Mouse (Mus musculus) CH12.LX (cell line): ENCODE measurements around the gene Nol10. TPM values are rescaled to one million over a fixed set of nuclear protein-coding genes. Genes with fewer than 3 reads are reported as not detected.

Source experiments
- DNase-seq: peaks from one replicate; pipeline ENCODE4 v3.0.0-alpha.2; 2013; ENCODE audit errors: extremely low read depth
- H3K27ac ChIP-seq: 2 replicates; pipeline ENCODE4 v1.5.1; 2012; ENCODE audit warnings: low read depth, mild to moderate bottlenecking, control low read depth, moderate library complexity; ENCODE audit not compliant: insufficient read depth
- H3K27me3 ChIP-seq: replicated peaks from 2 replicates; pipeline ENCODE3; 2012; ENCODE audit warnings: inconsistent platforms
- H3K36me3 ChIP-seq, 2 experiments: replicated peaks in 1 of 2; 2 replicates each; pipeline versions ENCODE3 to v1.6.1; 2012; ENCODE audit warnings: inconsistent platforms in 1 of 2, low read length in 1 of 2, mild to moderate bottlenecking in 1 of 2, mixed read lengths in 1 of 2, moderate library complexity in 1 of 2; ENCODE audit not compliant: control insufficient read depth in 1 of 2, insufficient read depth in 1 of 2
- H3K4me1 ChIP-seq, 2 experiments: 2 replicates each; pipeline ENCODE4 v1.6.1; 2012; ENCODE audit warnings: inconsistent platforms in 1 of 2, moderate library complexity in 1 of 2; ENCODE audit not compliant: insufficient read depth in 2 of 2, control insufficient read depth in 1 of 2
- H3K4me2 ChIP-seq: 2 replicates; pipeline ENCODE4 v1.6.1; 2012; ENCODE audit warnings: low read depth, mild to moderate bottlenecking, control low read depth; ENCODE audit not compliant: poor library complexity, insufficient read depth, severe bottlenecking
- H3K4me3 ChIP-seq, 3 experiments: fragments of 150-350 bp in 1 of 3; sonication (generic) in 1 of 3; replicated peaks in 1 of 3; 2 replicates each; pipeline versions ENCODE3 to v1.5.1; 2011 to 2012; ENCODE audit warnings: low read depth in 2 of 3, low read length in 2 of 3, mild to moderate bottlenecking in 2 of 3, moderate library complexity in 2 of 3, control low read depth in 1 of 3, improper control_type of control experiment in 1 of 3, inconsistent platforms in 1 of 3, mixed read lengths in 1 of 3; ENCODE audit not compliant: poor library complexity in 1 of 3
- H3K79me2 ChIP-seq: replicated peaks from 2 replicates; pipeline ENCODE4 v1.6.1; 2012; ENCODE audit warnings: mild to moderate bottlenecking, moderate library complexity; ENCODE audit not compliant: control insufficient read depth, poor library complexity, insufficient read depth, severe bottlenecking; ENCODE audit errors: extremely low read depth
- H3K9ac ChIP-seq: 2 replicates; pipeline ENCODE4 v1.6.1; 2012; ENCODE audit warnings: low read depth, mild to moderate bottlenecking, control low read depth, moderate library complexity; ENCODE audit not compliant: insufficient read depth
- H3K9me3 ChIP-seq: replicated peaks from 2 replicates; pipeline ENCODE3; 2012; ENCODE audit warnings: low read length, inconsistent platforms, mixed read lengths
- BHLHE40 ChIP-seq: IDR thresholded peaks from 2 replicates; pipeline ENCODE4 v1.6.1; 2011; ENCODE audit warnings: mild to moderate bottlenecking, low read depth, low read length, improper control_type of control experiment
- CHD1 ChIP-seq: IDR thresholded peaks from 2 replicates; pipeline ENCODE4 v1.6.1; 2012; ENCODE audit warnings: low read depth, low read length, improper control_type of control experiment, inconsistent platforms
- CHD2 ChIP-seq: IDR thresholded peaks from 2 replicates; pipeline ENCODE4 v1.6.1; 2011; ENCODE audit warnings: low read length, improper control_type of control experiment
- CTCF ChIP-seq, 2 experiments: IDR thresholded peaks in 1 of 2; conservative IDR thresholded peaks in 1 of 2; 2 replicates each; pipeline ENCODE4 v1.5.1; 2011 to 2012; ENCODE audit warnings: low read depth in 2 of 2, low read length in 2 of 2, improper control_type of control experiment in 1 of 2, inconsistent platforms in 1 of 2, mild to moderate bottlenecking in 1 of 2, moderate library complexity in 1 of 2
- GABPA ChIP-seq: IDR thresholded peaks from 2 replicates; pipeline ENCODE4 v1.6.1; 2012; ENCODE audit warnings: low read depth, low read length, improper control_type of control experiment, inconsistent platforms; ENCODE audit not compliant: insufficient replicate concordance
- HCFC1 ChIP-seq: IDR thresholded peaks from 2 replicates; pipeline ENCODE4 v1.6.1; 2012; ENCODE audit warnings: low read depth, mild to moderate bottlenecking, inconsistent platforms, low read length, improper control_type of control experiment
- IRF4 ChIP-seq: IDR thresholded peaks from 2 replicates; pipeline ENCODE4 v1.6.1; 2014; ENCODE audit warnings: low read depth, mild to moderate bottlenecking, inconsistent platforms, low read length, improper control_type of control experiment
- JUND ChIP-seq: conservative IDR thresholded peaks from 2 replicates; pipeline ENCODE4 v1.6.1; 2011; ENCODE audit warnings: low read depth, low read length, improper control_type of control experiment
- KAT2A ChIP-seq: IDR thresholded peaks from 2 replicates; pipeline ENCODE4 v1.6.1; 2012; ENCODE audit warnings: low read length, improper control_type of control experiment, inconsistent platforms; ENCODE audit not compliant: insufficient replicate concordance
- MAZ ChIP-seq: IDR thresholded peaks from 2 replicates; pipeline ENCODE4 v1.6.1; 2012; ENCODE audit warnings: low read depth, mild to moderate bottlenecking, inconsistent platforms, low read length, improper control_type of control experiment, moderate library complexity
- MYC ChIP-seq: IDR thresholded peaks from 2 replicates; pipeline ENCODE4 v1.6.1; 2011; ENCODE audit warnings: low read depth, mild to moderate bottlenecking, improper control_type of control experiment, low read length
- NELFE ChIP-seq: IDR thresholded peaks from 2 replicates; pipeline ENCODE4 v1.6.1; 2011; ENCODE audit warnings: low read depth, low read length, improper control_type of control experiment
- NRF1 ChIP-seq: IDR thresholded peaks from 2 replicates; pipeline ENCODE4 v1.6.1; 2014; ENCODE audit warnings: low read depth, mild to moderate bottlenecking, inconsistent platforms, low read length, improper control_type of control experiment, moderate library complexity
- POLR2A ChIP-seq: IDR thresholded peaks from 2 replicates; pipeline ENCODE4 v1.6.1; 2011; ENCODE audit warnings: low read depth, mild to moderate bottlenecking, improper control_type of control experiment, low read length
- RAD21 ChIP-seq: IDR thresholded peaks from 2 replicates; pipeline ENCODE4 v1.6.1; 2011; ENCODE audit warnings: low read depth, mild to moderate bottlenecking, low read length, improper control_type of control experiment, moderate library complexity
- RCOR1 ChIP-seq: conservative IDR thresholded peaks from 2 replicates; pipeline ENCODE4 v1.6.1; 2012; ENCODE audit warnings: low read depth, mild to moderate bottlenecking, inconsistent platforms, low read length, improper control_type of control experiment
- SIN3A ChIP-seq: IDR thresholded peaks from 2 replicates; pipeline ENCODE4 v1.6.1; 2012; ENCODE audit warnings: low read length, improper control_type of control experiment, inconsistent platforms
- SMC3 ChIP-seq: IDR thresholded peaks from 2 replicates; pipeline ENCODE4 v1.6.1; 2011; ENCODE audit warnings: low read depth, low read length, improper control_type of control experiment
- TBP ChIP-seq: conservative IDR thresholded peaks from 2 replicates; pipeline ENCODE4 v1.6.1; 2011; ENCODE audit warnings: low read depth, low read length, improper control_type of control experiment
- ZKSCAN1 ChIP-seq: IDR thresholded peaks from 2 replicates; pipeline ENCODE4 v1.6.1; 2012; ENCODE audit warnings: low read depth, inconsistent platforms, low read length, improper control_type of control experiment, borderline replicate concordance
- dilution Hi-C: fragments of 300-500 bp; cut with MboI; formaldehyde crosslinking; loops from 2 replicates; pipeline ENCODE4 v1.14.3; 2020; ENCODE audit warnings: low sequenced_read_pairs; ENCODE audit not compliant: extremely low pct_unique_long_range_greater_than_20kb, extremely low pct_ligation_motif_present
- in situ Hi-C: fragments of 300-500 bp; cut with MboI; formaldehyde crosslinking; loops from 3 replicates; pipeline ENCODE4 v1.14.3; 2019; ENCODE audit warnings: low sequenced_read_pairs, low pct_ligation_motif_present, low pct_unique_long_range_greater_than_20kb, mixed read lengths
- polyA plus RNA-seq: library from polyadenylated mRNA; unstranded; fragments of >175 nt; gene quantifications from 2 replicates; pipeline ENCODE4 v1.2.1, GENCODE M21; 2012; ENCODE audit warnings: low read depth; ENCODE audit not compliant: insufficient read length
- total RNA-seq, 2 experiments: library from RNA; depleted of rRNA; stranded (reverse); fragments of 300-350 nt in 1 of 2; fragments of >200 nt in 1 of 2; gene quantifications; 2 replicates each; pipeline ENCODE4 v1.2.3; 2012 to 2014

Gene Nol10
- total and polyA plus RNA-seq, 3 experiments: 10.9 to 65.8 (median 14.5) TPM

DNA sequence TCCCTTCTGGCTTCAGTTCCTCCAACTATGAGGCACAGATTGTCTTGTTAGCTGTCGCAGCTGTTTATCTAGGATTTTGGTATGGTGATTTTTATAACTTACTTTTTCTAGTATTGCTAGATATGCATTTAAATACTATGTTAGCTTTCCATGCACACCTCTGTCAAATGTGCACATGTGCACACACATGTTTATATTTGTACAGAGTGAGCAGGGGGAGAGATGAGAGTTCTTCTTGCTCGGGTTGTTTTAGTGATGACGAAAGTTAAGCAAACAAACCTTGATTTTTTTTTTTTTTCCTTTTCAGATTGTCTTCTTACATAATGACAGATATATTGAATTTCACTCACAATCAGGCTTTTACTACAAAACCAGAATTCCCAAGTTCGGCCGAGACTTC is 9.5 kb downstream of the Nol10 start:
- in situ Hi-C loops (loop anchor here (25.0 kb wide), 1 partner anchor 305 kb away; no protein-coding TSS in a partner anchor), dilution Hi-C loops (no loop called here)
- H3K27me3 ChIP-seq: no peaks in the 10 kb centered on the region
- H3K9ac ChIP-seq: no peak overlapping the region
- no peaks in the 10 kb centered on the region for H3K9me3 ChIP-seq
- H3K79me2 ChIP-seq: no peaks in the 10 kb centered on the region
- no peaks in the 10 kb centered on the region for H3K4me1 ChIP-seq
- no peak overlapping the region for H3K4me2 ChIP-seq
- no peak for TF ChIP-seq SIN3A
- no peak for TF ChIP-seq HCFC1
- no peak for TF ChIP-seq CHD2
- TF ChIP-seq CTCF (conservative IDR thresholded peaks at IDR 0.05 in 1 of 2, IDR thresholded peaks at IDR 0.05 in 1 of 2; ENCODE audit: low read depth in 2 of 2, low read length in 2 of 2): no peak
- no peak for TF ChIP-seq KAT2A
- DNase-seq: no peak
- peaks cover 63 to 97% of the 10 kb centered on the region in 2 experiments for H3K36me3 ChIP-seq
- H3K4me3 ChIP-seq: no peak overlapping the region
- H3K27ac ChIP-seq: no peak overlapping the region

DNA sequence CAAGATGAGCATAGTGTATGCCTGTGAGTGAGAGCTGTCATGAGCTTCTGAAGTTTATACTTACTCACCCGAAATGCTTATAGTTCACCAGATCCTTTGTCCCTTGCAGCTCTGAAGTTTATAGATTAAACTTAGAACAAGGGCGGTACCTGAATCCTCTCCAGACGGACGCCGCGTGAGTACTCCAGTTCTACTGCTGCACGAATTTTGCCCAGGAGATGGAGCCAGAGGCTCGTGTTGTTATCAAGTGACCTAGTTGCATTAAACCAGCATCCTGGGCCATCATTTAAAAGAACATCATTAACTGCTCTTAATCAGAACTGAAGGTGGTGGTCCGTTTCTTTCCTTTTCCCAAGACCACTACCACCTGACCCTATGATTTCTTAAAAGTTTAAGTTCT is 10.7 kb downstream of the Nol10 start:
- Histone ChIP-seq H3K4me1 (no peaks in the 10 kb centered on the region), H3K27ac (no peak overlapping the region), H3K9ac (no peak overlapping the region), H3K9me3 (peaks cover 2% of the 10 kb centered on the region), H3K79me2 (no peaks in the 10 kb centered on the region), H3K36me3 (peaks cover 62 to 97% of the 10 kb centered on the region in 2 experiments), H3K27me3 (no peaks in the 10 kb centered on the region), H3K4me2 (no peak overlapping the region), H3K4me3 (no peak overlapping the region)
- in situ Hi-C loops (loop anchor here (25.0 kb wide), 1 partner anchor 303 kb away; no protein-coding TSS in a partner anchor), dilution Hi-C loops (no loop called here)
- DNase-seq: no peak
- TF ChIP-seq MYC (no peak), KAT2A (no peak), SIN3A (no peak), CTCF (conservative IDR thresholded peaks at IDR 0.05 in 1 of 2, IDR thresholded peaks at IDR 0.05 in 1 of 2; ENCODE audit: low read depth in 2 of 2, low read length in 2 of 2) (peak in 1 of 2 experiments; percentile 40; a peak in 2 of 4 replicates), NELFE (no peak), RAD21 (peak; percentile 35), TBP (no peak), HCFC1 (no peak), IRF4 (no peak), POLR2A (no peak), RCOR1 (no peak), JUND (no peak), CHD1 (no peak), GABPA (no peak), ZKSCAN1 (no peak), NRF1 (no peak), MAZ (no peak), SMC3 (peak; percentile 19; the same call in 1 of the 2 replicates), BHLHE40 (no peak)
